Mouse (Mus musculus): Measurements from ENCODE around the gene Zbtb39. TPM values are rescaled to one million over a fixed set of nuclear protein-coding genes. Genes with fewer than 3 reads are reported as not detected.
"Not testable (repeated sequence)": the region's sequence is repeated elsewhere in the genome, so short reads cannot be mapped to it uniquely, and the experiment has no call there.

Zbtb39 gene
- total and polyA plus RNA-seq, 3 experiments = 5.1 to 11.0 TPM; not detected in 1

GRCm38 (mm10) chr10:127766564-127766963 is 27.2 kb downstream of the Zbtb39 start:
- Histone ChIP-seq H3K27ac (ENCODE audit: control insufficient read depth, low read depth, low read length) (no peak overlapping the region), H3K36me3 (ENCODE audit: control insufficient read depth in 1 of 2, insufficient read depth in 2 of 2, low read length in 2 of 2) (no peaks in the 10 kb centered on the region), H3K4me3 (ENCODE audit: control insufficient read depth in 1 of 2, insufficient read depth in 1 of 2, low read depth in 2 of 2, low read length in 2 of 2) (no peak overlapping the region), H3K9ac (ENCODE audit: control insufficient read depth, low read depth, low read length, poor library complexity, severe bottlenecking) (no peak overlapping the region), H3K9me3 (replicated peaks; ENCODE audit: insufficient read depth, low read length) (no peaks in the 10 kb centered on the region), H3K27me3 (ENCODE audit: control insufficient read depth in 1 of 2, insufficient read depth in 2 of 2, low read length in 2 of 2) (peaks cover 0 to 3% of the 10 kb centered on the region in 2 experiments; a peak in 2 of 4 replicates), H3K79me2 (ENCODE audit: control insufficient read depth, insufficient read depth, low read length, poor library complexity) (no peaks in the 10 kb centered on the region), H3K4me1 (ENCODE audit: control insufficient read depth in 1 of 2, insufficient read depth in 2 of 2, low read length in 2 of 2) (no peaks in the 10 kb centered on the region)
- DNase-seq (ENCODE audit: low read depth, low spot score) = no peak
- TF ChIP-seq UBTF (IDR thresholded peaks at IDR 0.05; ENCODE audit: borderline replicate concordance, insufficient read depth, low read depth, low read length) (no peak), GATA1 (IDR thresholded peaks at IDR 0.05; ENCODE audit: low read depth, low read length) (no peak), TCF12 (IDR thresholded peaks at IDR 0.05; ENCODE audit: low read depth, low read length) (no peak), CHD1 (IDR thresholded peaks at IDR 0.05; ENCODE audit: low read depth, low read length) (no peak), CTCF (IDR thresholded peaks at IDR 0.05 in 2 of 3, conservative IDR thresholded peaks at IDR 0.05 in 1 of 3; ENCODE audit: control insufficient read depth in 1 of 3, insufficient read depth in 1 of 3, low read depth in 2 of 3, low read length in 3 of 3, poor library complexity in 1 of 3, severe bottlenecking in 1 of 3) (no peak), JUND (IDR thresholded peaks at IDR 0.05; ENCODE audit: low read depth, low read length) (no peak), POLR2AphosphoS5 (IDR thresholded peaks at IDR 0.05; ENCODE audit: borderline replicate concordance, low read depth, low read length) (no peak), USF1 (IDR thresholded peaks at IDR 0.05; ENCODE audit: low read depth, low read length) (no peak), MAX (IDR thresholded peaks at IDR 0.05; ENCODE audit: low read length) (no peak), GABPA (IDR thresholded peaks at IDR 0.05; ENCODE audit: low read depth, low read length) (no peak), MAFK (IDR thresholded peaks at IDR 0.05; ENCODE audit: borderline replicate concordance, low read depth, low read length) (no peak), USF2 (IDR thresholded peaks at IDR 0.05; ENCODE audit: borderline replicate concordance in 1 of 2, insufficient read depth in 1 of 2, low read depth in 1 of 2, low read length in 2 of 2) (no peak), POLR2A (IDR thresholded peaks at IDR 0.05; ENCODE audit: control insufficient read depth in 1 of 2, insufficient read depth in 1 of 2, low read depth in 1 of 2, low read length in 2 of 2, poor library complexity in 1 of 2) (no peak)

GRCm38 (mm10) chr10:127776011-127776410 is 36.7 kb downstream of the Zbtb39 start, which contains the start of gene Rdh9:
Rdh9 (plus strand) TSS chr10:127776386.
- no peak within 1 kb of the TSS for H3K27ac ChIP-seq (ENCODE audit: control insufficient read depth, low read depth, low read length)
- DNase-seq (ENCODE audit: low read depth, low spot score) = no peak
- H3K27me3 ChIP-seq (ENCODE audit: control insufficient read depth in 1 of 2, insufficient read depth in 2 of 2, low read length in 2 of 2) = no peaks in the 10 kb centered on the region
- H3K9me3 ChIP-seq (replicated peaks; ENCODE audit: insufficient read depth, low read length) = no peaks in the 10 kb centered on the region
- no peak within 1 kb of the TSS for H3K9ac ChIP-seq (ENCODE audit: control insufficient read depth, low read depth, low read length, poor library complexity, severe bottlenecking)
- no peak within 1 kb of the TSS for H3K4me3 ChIP-seq (ENCODE audit: control insufficient read depth in 1 of 2, insufficient read depth in 1 of 2, low read depth in 2 of 2, low read length in 2 of 2)
- H3K79me2 ChIP-seq (ENCODE audit: control insufficient read depth, insufficient read depth, low read length, poor library complexity) = no peaks in the 10 kb centered on the region
- H3K4me1 ChIP-seq (ENCODE audit: control insufficient read depth in 1 of 2, insufficient read depth in 2 of 2, low read length in 2 of 2) = no peaks in the 10 kb centered on the region
- H3K36me3 ChIP-seq (ENCODE audit: control insufficient read depth in 1 of 2, insufficient read depth in 2 of 2, low read length in 2 of 2) = no peaks in the 10 kb centered on the region
- no peak for TF ChIP-seq TAL1 (IDR thresholded peaks at IDR 0.05; ENCODE audit: low read length)
- TF ChIP-seq TCF12 (IDR thresholded peaks at IDR 0.05; ENCODE audit: low read depth, low read length) = no peak
- no peak for TF ChIP-seq RCOR1 (IDR thresholded peaks at IDR 0.05; ENCODE audit: low read depth, low read length)
- no peak for TF ChIP-seq CHD2 (IDR thresholded peaks at IDR 0.05; ENCODE audit: low read length)
- TF ChIP-seq MAX (IDR thresholded peaks at IDR 0.05; ENCODE audit: low read length) = no peak
- TF ChIP-seq MEF2A (IDR thresholded peaks at IDR 0.05; ENCODE audit: extremely low read depth, insufficient replicate concordance, low read depth, low read length, poor library complexity, severe bottlenecking) = no peak
- TF ChIP-seq BHLHE40 (IDR thresholded peaks at IDR 0.05; ENCODE audit: borderline replicate concordance, low read depth, low read length) = no peak
- no peak for TF ChIP-seq MYC (IDR thresholded peaks at IDR 0.05; ENCODE audit: low read depth, low read length)
- TF ChIP-seq MAZ (IDR thresholded peaks at IDR 0.05; ENCODE audit: low read depth, low read length) = no peak
- TF ChIP-seq MAFK (IDR thresholded peaks at IDR 0.05; ENCODE audit: borderline replicate concordance, low read depth, low read length) = no peak
- TF ChIP-seq MXI1 (IDR thresholded peaks at IDR 0.05; ENCODE audit: low read depth, low read length) = no peak
- TF ChIP-seq ETS1 (IDR thresholded peaks at IDR 0.05; ENCODE audit: low read depth, low read length) = no peak
- no peak for TF ChIP-seq NELFE (IDR thresholded peaks at IDR 0.05; ENCODE audit: low read depth, low read length)
- no peak for TF ChIP-seq CTCF (IDR thresholded peaks at IDR 0.05 in 2 of 3, conservative IDR thresholded peaks at IDR 0.05 in 1 of 3; ENCODE audit: control insufficient read depth in 1 of 3, insufficient read depth in 1 of 3, low read depth in 2 of 3, low read length in 3 of 3, poor library complexity in 1 of 3, severe bottlenecking in 1 of 3)
- no peak for TF ChIP-seq ZMIZ1 (IDR thresholded peaks at IDR 0.05; ENCODE audit: low read depth, low read length)

- H3K27ac ChIP-seq (ENCODE audit: control insufficient read depth, low read depth, low read length); H3K4me1 ChIP-seq (ENCODE audit: control insufficient read depth in 1 of 2, insufficient read depth in 2 of 2, low read length in 2 of 2); H3K9me3 ChIP-seq (replicated peaks; ENCODE audit: insufficient read depth, low read length); H3K9ac ChIP-seq (ENCODE audit: control insufficient read depth, low read depth, low read length, poor library complexity, severe bottlenecking); H3K4me3 ChIP-seq (ENCODE audit: control insufficient read depth in 1 of 2, insufficient read depth in 1 of 2, low read depth in 2 of 2, low read length in 2 of 2); H3K79me2 ChIP-seq (ENCODE audit: control insufficient read depth, insufficient read depth, low read length, poor library complexity); H3K36me3 ChIP-seq (ENCODE audit: control insufficient read depth in 1 of 2, insufficient read depth in 2 of 2, low read length in 2 of 2); H3K27me3 ChIP-seq (ENCODE audit: control insufficient read depth in 1 of 2, insufficient read depth in 2 of 2, low read length in 2 of 2); DNase-seq (ENCODE audit: low read depth, low spot score): not testable (repeated sequence)
Observed at GRCm38 (mm10) chr10:127782321-127782720, 43.0 kb downstream of the Zbtb39 start.
